Mouse (Mus musculus) kidney, postnatal 0 days (tissue): ENCODE results near the gene Fgf3. TPM values are rescaled to one million over a fixed set of nuclear protein-coding genes. Genes with fewer than 3 reads are reported as not detected.

Source experiments
- ATAC-seq: fragments of 200-750 bp; cut with Nextera tagmentation; replicated peaks from 2 replicates; pipeline ENCODE4 v1.8.0; 2017; ENCODE audit warnings: low read depth, moderate number of reproducible peaks, moderate TSS enrichment, moderate library complexity; ENCODE audit not compliant: low FRiP score
- DNase-seq: peaks from one replicate; pipeline ENCODE4 v3.0.0-alpha.2; 2016; ENCODE audit warnings: low spot score
- H3K27ac ChIP-seq: fragments of 300-500 bp; sonication (generic); 2 replicates; pipeline ENCODE4 v1.5.1; 2014; ENCODE audit warnings: mild to moderate bottlenecking
- H3K27me3 ChIP-seq: fragments of 300-500 bp; sonication (generic); 2 replicates; pipeline ENCODE4 v1.6.1; 2014; ENCODE audit warnings: low read length, mixed read lengths; ENCODE audit not compliant: insufficient read depth
- H3K36me3 ChIP-seq: fragments of 300-500 bp; sonication (generic); 2 replicates; pipeline ENCODE4 v1.6.1; 2014; ENCODE audit warnings: low read length, mixed read lengths; ENCODE audit not compliant: insufficient read depth
- H3K4me1 ChIP-seq: fragments of 300-500 bp; sonication (generic); replicated peaks from 2 replicates; pipeline ENCODE4 v1.6.1; 2014; ENCODE audit warnings: antibody characterized with exemption, low read length, mixed read lengths; ENCODE audit not compliant: insufficient read depth
- H3K4me2 ChIP-seq: fragments of 300-500 bp; sonication (generic); 2 replicates; pipeline ENCODE4 v1.6.1; 2014; ENCODE audit warnings: mild to moderate bottlenecking, low read length, moderate library complexity, mixed read lengths
- H3K4me3 ChIP-seq: fragments of 300-500 bp; sonication (generic); replicated peaks from 2 replicates; pipeline ENCODE4 v1.5.1; 2014; ENCODE audit warnings: low read depth, low read length
- H3K9ac ChIP-seq: fragments of 300-500 bp; sonication (generic); 2 replicates; pipeline ENCODE4 v1.6.1; 2014; ENCODE audit warnings: low read depth, low read length
- H3K9me3 ChIP-seq: fragments of 300-500 bp; sonication (generic); replicated peaks from 2 replicates; pipeline ENCODE4 v1.6.1; 2016; ENCODE audit warnings: low read length, inconsistent platforms, mixed read lengths
- CTCF ChIP-seq: IDR thresholded peaks from 2 replicates; pipeline ENCODE4 v1.5.1; 2016; ENCODE audit warnings: antibody characterized with exemption, low read depth, mild to moderate bottlenecking, moderate library complexity
- WGBS: fragments of 180-500 bp; shearing (Covaris S2); extraction: QIAGEN DNeasy Blood & Tissue Kit; methylation state at CpG from one replicate; pipeline ENCODE4 v1.1.7; 2014; 5-methylcytosine and 5-hydroxymethylcytosine counted together
- polyA plus RNA-seq: library from polyadenylated mRNA; unstranded; fragments of >200 nt; fragmentation: Nextera tagmentation; extraction: Ambion mirVana; gene quantifications from 2 replicates; pipeline ENCODE4 v1.2.1, GENCODE M21; 2015

The Fgf3 gene
- polyA plus RNA-seq, 1 experiment from 2014 or later = 0.58 TPM

DNA sequence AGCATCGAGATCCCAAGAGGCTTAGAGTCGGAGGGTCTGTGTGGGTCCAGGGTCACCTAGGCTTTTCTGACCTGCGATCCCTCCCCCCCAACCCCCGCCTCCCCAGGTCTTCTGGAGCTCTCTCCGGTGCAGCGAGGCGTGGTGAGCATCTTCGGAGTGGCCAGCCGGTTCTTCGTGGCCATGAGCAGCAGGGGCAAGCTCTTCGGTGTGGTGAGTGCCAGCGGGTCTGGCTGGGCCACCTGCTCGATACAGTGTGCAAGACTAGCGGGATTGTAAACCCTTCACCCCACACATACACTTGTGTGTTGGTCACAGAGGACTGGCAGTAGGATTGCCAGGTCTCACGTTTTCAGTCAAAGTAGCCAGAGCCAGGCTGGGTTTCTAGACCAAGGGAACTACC is 24.2 kb downstream of the Fgf3 start:
- ATAC-seq (no peak), DNase-seq (no peak)
- Histone ChIP-seq H3K27me3 (peaks cover 41% of the 10 kb centered on the region), H3K9me3 (no peaks in the 10 kb centered on the region), H3K4me2 (peak overlapping the region; percentile 39), H3K36me3 (no peaks in the 10 kb centered on the region), H3K4me3 (no peak overlapping the region), H3K9ac (no peak overlapping the region), H3K27ac (no peak overlapping the region), H3K4me1 (peaks cover 8% of the 10 kb centered on the region; the same call in 1 of the 2 replicates)
- no peak for TF ChIP-seq CTCF
- whole genome bisulfite sequencing = under 1% methylated on average over 15 of the region's 15 CpGs

DNA sequence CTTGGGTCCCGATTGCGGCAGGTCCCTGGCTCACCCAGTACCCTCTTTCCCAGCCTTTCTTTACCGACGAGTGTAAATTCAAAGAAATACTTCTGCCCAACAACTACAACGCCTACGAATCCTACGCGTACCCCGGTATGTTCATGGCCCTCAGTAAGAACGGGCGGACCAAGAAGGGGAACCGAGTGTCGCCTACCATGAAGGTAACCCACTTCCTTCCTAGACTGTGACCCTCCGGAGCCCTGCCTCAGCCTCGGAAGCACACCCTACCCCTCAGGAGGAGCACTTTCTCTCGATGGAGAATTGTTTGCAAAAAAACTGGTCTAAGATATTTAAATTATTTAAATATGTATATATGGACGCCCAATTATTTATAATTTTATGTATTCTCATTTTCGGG is 24.8 kb downstream of the Fgf3 start:
- Histone ChIP-seq H3K27me3 (peaks cover 41% of the 10 kb centered on the region), H3K4me1 (peaks cover 8% of the 10 kb centered on the region; the same call in 1 of the 2 replicates), H3K4me3 (no peak overlapping the region), H3K9me3 (no peaks in the 10 kb centered on the region), H3K9ac (no peak overlapping the region), H3K4me2 (no peak overlapping the region), H3K27ac (no peak overlapping the region), H3K36me3 (no peaks in the 10 kb centered on the region)
- TF ChIP-seq CTCF = no peak
- WGBS = 4% methylated on average over 18 of the region's 18 CpGs
- DNase-seq = no peak
- ATAC-seq = no peak

DNA sequence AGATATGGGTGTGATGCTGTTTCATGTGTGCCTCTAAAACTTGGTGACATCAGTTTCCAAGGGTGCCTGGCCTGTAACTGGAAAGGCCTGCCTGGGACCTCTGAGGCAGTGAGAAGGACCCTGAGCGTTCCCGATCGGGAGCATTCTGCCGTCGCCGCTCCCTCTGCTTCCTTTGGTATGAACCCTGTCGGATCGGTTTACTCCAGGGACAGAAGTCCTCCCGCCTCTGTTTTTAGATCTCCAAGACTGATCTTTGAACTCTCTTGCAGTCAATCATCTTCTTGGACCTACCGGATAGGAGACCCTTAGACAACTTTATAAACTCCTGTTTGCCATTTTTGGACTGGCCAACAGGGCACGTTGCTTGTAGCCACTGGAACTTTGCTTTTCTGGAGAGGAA is 25.3 kb downstream of the Fgf3 start:
- no peak for TF ChIP-seq CTCF
- H3K4me2 ChIP-seq = no peak overlapping the region
- no peaks in the 10 kb centered on the region for H3K9me3 ChIP-seq
- H3K4me3 ChIP-seq = no peak overlapping the region
- peaks cover 41% of the 10 kb centered on the region for H3K27me3 ChIP-seq
- H3K27ac ChIP-seq = no peak overlapping the region
- DNase-seq (peak; percentile 44), ATAC-seq (no peak)
- no peak overlapping the region for H3K9ac ChIP-seq
- WGBS = 4% methylated on average over 11 of the region's 11 CpGs
- peaks cover 8% of the 10 kb centered on the region; the same call in 1 of the 2 replicates for H3K4me1 ChIP-seq
- H3K36me3 ChIP-seq = no peaks in the 10 kb centered on the region

DNA sequence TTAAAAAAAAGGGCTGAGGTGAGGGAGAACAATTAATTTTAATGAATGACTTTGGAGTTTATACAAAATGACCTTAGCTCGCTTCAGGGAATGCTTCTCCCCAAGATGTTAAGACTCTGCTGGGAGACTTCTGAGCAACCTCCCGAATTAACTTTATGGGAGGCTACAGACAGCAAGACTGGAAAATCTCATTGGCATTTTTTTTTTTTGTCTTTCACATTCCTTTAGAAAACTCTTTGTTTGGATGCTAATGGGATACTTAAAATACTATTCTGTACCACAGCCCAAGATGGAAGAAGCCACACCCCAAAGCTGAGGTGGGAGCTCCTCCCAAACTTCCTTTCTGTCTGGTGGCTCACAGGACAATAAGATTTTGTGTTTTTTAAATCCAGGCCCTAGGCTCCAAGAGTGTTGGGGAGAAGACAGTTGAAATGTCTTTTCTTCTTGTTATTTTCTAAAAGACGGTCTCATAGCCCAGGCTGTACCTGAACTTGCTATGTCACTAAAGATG is 26.3 kb downstream of the Fgf3 start:
- 36% methylated on average over 3 of the region's 3 CpGs for WGBS
- ATAC-seq = no peak

DNA sequence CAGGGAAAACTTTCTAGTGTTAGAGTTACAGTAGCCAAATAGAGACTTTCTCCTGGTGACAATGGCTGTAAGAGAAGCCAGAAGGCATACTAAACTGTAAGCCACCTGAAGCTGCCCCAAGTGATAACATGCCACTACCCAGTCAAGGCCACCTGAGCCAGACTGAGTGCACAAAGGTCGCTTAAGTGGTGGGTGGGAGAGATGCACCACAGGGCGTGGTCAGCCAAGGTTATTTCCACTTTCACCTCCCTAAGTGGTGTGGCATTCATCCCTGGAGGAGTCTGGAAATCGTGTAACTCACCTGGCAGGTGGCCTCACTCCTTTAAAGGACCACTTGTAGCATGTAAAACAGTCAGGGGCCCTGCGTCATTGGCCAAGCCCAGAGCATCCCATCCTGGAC is 29.3 kb downstream of the Fgf3 start:
- Histone ChIP-seq H3K36me3 (no peaks in the 10 kb centered on the region), H3K4me2 (no peak overlapping the region), H3K27me3 (peaks cover 21% of the 10 kb centered on the region), H3K4me1 (no peaks in the 10 kb centered on the region), H3K27ac (no peak overlapping the region), H3K4me3 (no peak overlapping the region), H3K9ac (no peak overlapping the region), H3K9me3 (no peaks in the 10 kb centered on the region)
- ATAC-seq (no peak), DNase-seq (no peak)
- no peak for TF ChIP-seq CTCF
- 59% methylated on average over 4 of the region's 4 CpGs for WGBS

More for the DNA sequence above, 26.3 kb downstream of the Fgf3 start:
- no peak for DNase-seq
- no peaks in the 10 kb centered on the region for H3K9me3 ChIP-seq
- H3K9ac ChIP-seq = no peak overlapping the region
- no peaks in the 10 kb centered on the region for H3K36me3 ChIP-seq
- H3K27ac ChIP-seq = no peak overlapping the region
- TF ChIP-seq CTCF = no peak
- no peak overlapping the region for H3K4me2 ChIP-seq
- no peak overlapping the region for H3K4me3 ChIP-seq
- peaks cover 41% of the 10 kb centered on the region for H3K27me3 ChIP-seq
- peaks cover 8% of the 10 kb centered on the region; the same call in 1 of the 2 replicates for H3K4me1 ChIP-seq

DNA sequence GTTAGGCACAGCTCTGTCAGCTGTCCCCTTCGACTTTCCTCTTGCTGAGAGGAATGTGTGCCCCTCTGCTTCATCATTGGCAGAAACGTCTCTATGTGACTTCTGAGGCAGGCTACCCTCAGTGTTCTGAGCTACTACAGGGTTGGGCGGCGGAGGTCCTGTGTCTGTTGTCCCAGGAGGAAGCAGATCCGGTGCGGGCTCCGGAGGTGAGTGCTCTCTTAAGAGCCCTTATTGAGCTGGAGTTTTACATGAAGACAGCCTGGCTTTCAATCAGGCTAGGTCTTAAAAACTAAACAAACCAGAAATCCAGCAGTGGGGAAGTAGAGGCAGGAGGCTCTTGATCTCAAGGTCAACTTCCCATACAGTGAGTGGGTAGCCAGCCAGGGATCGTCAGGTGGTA is 29.7 kb downstream of the Fgf3 start:
- no peak for DNase-seq
- ATAC-seq = no peak

DNA sequence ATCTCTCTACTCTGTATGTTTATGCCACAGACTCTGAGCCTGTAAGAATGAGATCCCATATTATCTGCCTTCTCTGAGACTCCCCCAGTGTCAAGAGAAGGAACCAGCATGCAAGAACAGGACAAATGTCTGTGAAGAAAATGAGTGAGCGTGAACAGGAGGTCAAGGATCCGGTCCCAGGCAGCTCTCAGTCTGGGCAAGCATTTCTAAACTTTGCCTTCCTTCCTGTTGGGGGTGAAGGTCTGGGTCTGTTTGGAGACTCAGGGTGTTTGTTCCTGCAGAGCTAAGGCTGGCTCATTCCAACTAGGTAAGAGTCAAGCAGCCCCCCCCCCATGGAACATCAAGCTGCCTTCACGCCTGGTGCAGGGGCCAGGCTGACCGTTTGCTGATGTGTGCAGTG is 34.5 kb downstream of the Fgf3 start:
- Histone ChIP-seq H3K4me3 (no peak overlapping the region), H3K36me3 (no peaks in the 10 kb centered on the region), H3K4me1 (no peaks in the 10 kb centered on the region), H3K27me3 (no peaks in the 10 kb centered on the region), H3K4me2 (no peak overlapping the region), H3K9me3 (no peaks in the 10 kb centered on the region), H3K9ac (no peak overlapping the region), H3K27ac (no peak overlapping the region)
- WGBS = 52% methylated on average over 4 of the region's 4 CpGs
- ATAC-seq = no peak
- DNase-seq = no peak
- no peak for TF ChIP-seq CTCF

More for the DNA sequence above, 29.7 kb downstream of the Fgf3 start:
- no peaks in the 10 kb centered on the region for H3K36me3 ChIP-seq
- no peak overlapping the region for H3K4me3 ChIP-seq
- H3K4me2 ChIP-seq = no peak overlapping the region
- no peak overlapping the region for H3K9ac ChIP-seq
- no peaks in the 10 kb centered on the region for H3K4me1 ChIP-seq
- TF ChIP-seq CTCF = no peak
- no peak overlapping the region for H3K27ac ChIP-seq
- H3K9me3 ChIP-seq = no peaks in the 10 kb centered on the region
- 81% methylated on average over 8 of the region's 8 CpGs for WGBS
- peaks cover 19% of the 10 kb centered on the region for H3K27me3 ChIP-seq
